Mouse (Mus musculus): ENCODE results near the gene Slc9a1. TPM values are rescaled to one million over a fixed set of nuclear protein-coding genes. Genes with fewer than 3 reads are reported as not detected.
A peak's percentile ranks its signal among the peaks of the same experiment; 100 is the strongest.

Gene Slc9a1
- total and polyA plus RNA-seq, 2 experiments from 2014 or later, result 10.1 to 16.0 TPM

DNA sequence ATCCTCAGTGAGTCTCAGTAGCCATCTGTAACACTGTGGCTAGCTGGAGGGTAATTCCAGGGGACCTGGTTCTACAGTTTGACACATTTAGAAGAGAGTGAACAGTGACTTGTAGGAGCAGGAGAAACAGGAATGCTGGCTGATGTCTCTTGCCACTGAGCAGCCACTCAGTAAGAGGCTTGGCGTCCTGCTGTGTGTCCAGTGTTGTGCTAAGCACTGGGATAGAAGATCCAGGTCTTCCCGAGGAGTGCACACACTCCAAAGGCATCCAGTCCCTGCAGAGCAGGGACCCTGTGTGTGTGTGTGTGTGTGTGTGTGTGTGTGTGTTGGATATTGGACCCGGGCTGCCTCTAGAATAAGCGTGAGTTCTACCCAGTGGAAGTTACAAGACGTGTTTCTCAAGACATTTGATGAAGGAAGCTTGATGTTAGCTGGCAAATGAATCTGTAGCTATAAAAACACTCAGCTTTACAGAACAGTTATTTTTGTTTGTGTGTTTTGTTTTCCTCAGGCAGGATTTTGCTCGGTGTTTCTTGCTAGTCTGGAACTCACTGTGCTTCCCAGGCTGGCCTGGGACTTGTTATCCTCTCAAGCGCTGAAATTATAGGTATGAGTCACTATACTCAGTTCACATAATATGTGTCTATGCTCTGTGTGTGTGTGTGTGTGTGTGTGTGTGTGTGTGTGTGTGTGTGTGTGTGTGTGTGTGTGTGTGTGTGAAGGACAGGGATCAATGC lies 16.7 kb downstream of the Slc9a1 start:
- Histone ChIP-seq H3K4me3 (ENCODE audit: low read depth, low read length) (no peak overlapping the region), H3K36me3 (ENCODE audit: insufficient read depth) (no peaks in the 10 kb centered on the region), H3K9me3 (ENCODE audit: low read length) (no peaks in the 10 kb centered on the region), H3K4me1 (ENCODE audit: insufficient read depth) (0 out of 2 replicates have a peak, but pooled peaks cover 4% of the 10 kb centered on the region), H3K9ac (no peak overlapping the region), H3K27ac (ENCODE audit: low read depth, low read length) (no peak overlapping the region), H3K4me2 (ENCODE audit: low read depth) (no peak overlapping the region), H3K27me3 (ENCODE audit: insufficient read depth, low read length) (no peaks in the 10 kb centered on the region)
- WGBS, result 69% methylated on average over 7 of the region's 7 CpGs
- no peak for TF ChIP-seq CTCF (IDR thresholded peaks at IDR 0.05; ENCODE audit: low read depth)
- no peak for ATAC-seq
- DNase-seq, result no peak

DNA sequence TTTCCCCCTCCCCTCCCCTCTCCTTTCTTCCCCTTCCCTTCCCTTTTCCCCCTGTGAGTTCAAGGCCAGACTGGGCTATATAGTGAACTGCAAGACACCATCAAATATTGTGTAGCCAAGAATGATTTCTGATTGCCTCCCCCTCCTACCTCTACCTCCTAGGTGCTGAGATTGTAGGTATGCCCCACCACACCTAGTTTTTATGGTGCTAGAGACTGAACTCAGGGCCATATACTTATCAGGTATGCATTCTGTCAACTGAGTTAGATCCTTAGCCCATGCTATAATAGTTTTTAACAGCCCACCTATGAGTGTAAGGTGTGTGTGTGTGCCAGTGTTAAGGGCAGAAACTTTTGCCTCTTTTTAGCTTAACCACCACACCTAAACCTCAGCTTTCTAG lies 17.5 kb downstream of the Slc9a1 start:
- ATAC-seq, result no peak
- H3K9ac ChIP-seq, result no peak overlapping the region
- no peak overlapping the region for H3K4me2 ChIP-seq (ENCODE audit: low read depth)
- no peaks in the 10 kb centered on the region for H3K9me3 ChIP-seq (ENCODE audit: low read length)
- no peak for DNase-seq
- no peaks in the 10 kb centered on the region for H3K27me3 ChIP-seq (ENCODE audit: insufficient read depth, low read length)
- no peak for TF ChIP-seq CTCF (IDR thresholded peaks at IDR 0.05; ENCODE audit: low read depth)
- H3K4me3 ChIP-seq (ENCODE audit: low read depth, low read length), result no peak overlapping the region
- no peaks in the 10 kb centered on the region for H3K36me3 ChIP-seq (ENCODE audit: insufficient read depth)
- H3K27ac ChIP-seq (ENCODE audit: low read depth, low read length), result no peak overlapping the region
- 0 out of 2 replicates have a peak, but pooled peaks cover 4% of the 10 kb centered on the region for H3K4me1 ChIP-seq (ENCODE audit: insufficient read depth)

DNA sequence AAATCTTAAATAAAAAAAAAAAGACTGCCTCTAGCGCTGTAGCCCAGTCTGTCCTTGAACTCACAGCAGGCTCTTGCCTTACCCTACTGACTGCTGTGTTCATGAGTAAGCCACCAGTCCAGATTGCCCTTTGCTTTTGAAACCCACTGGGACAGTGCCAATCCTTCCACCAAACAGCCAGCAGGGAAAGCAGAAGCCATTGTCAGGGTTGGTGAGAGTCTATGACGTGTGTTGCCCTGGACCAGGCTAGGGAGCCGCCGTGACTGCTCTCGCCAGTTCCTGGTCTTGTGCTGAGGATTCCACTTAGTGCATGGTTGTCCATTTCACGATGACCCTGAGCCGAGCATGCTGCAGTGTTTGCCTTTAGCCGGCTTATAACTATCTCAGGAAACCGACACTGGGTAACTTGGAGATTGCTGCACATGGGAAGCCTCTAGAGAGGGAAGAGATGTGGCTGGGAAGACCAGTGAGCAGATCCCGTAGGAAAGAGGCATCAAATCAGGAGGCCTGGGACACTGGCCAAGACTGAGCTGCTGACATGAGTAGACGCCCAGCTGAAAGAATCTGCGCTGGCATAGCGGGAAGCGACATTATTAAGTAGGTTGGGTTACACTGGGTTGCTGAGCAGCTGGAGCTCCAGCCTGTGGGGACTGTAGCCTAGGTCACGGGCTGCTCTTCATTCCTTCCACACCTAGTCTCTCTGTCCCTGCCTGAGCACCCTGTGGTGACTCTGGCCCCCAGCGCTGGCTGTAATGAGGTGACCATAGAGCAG lies 19.5 kb downstream of the Slc9a1 start:
- DNase-seq, result no peak
- Histone ChIP-seq H3K36me3 (ENCODE audit: insufficient read depth) (no peaks in the 10 kb centered on the region), H3K9ac (no peak overlapping the region), H3K4me2 (ENCODE audit: low read depth) (no peak overlapping the region), H3K4me3 (ENCODE audit: low read depth, low read length) (no peak overlapping the region), H3K27me3 (ENCODE audit: insufficient read depth, low read length) (no peaks in the 10 kb centered on the region), H3K4me1 (ENCODE audit: insufficient read depth) (0 out of 2 replicates have a peak, but pooled peaks cover 4% of the 10 kb centered on the region), H3K9me3 (ENCODE audit: low read length) (no peaks in the 10 kb centered on the region), H3K27ac (ENCODE audit: low read depth, low read length) (no peak overlapping the region)
- no peak for TF ChIP-seq CTCF (IDR thresholded peaks at IDR 0.05; ENCODE audit: low read depth)
- 0 out of 2 replicates have a peak, but pooled peaks have one; percentile 20 for ATAC-seq
- 69% methylated on average over 16 of the region's 16 CpGs for whole genome bisulfite sequencing

DNA sequence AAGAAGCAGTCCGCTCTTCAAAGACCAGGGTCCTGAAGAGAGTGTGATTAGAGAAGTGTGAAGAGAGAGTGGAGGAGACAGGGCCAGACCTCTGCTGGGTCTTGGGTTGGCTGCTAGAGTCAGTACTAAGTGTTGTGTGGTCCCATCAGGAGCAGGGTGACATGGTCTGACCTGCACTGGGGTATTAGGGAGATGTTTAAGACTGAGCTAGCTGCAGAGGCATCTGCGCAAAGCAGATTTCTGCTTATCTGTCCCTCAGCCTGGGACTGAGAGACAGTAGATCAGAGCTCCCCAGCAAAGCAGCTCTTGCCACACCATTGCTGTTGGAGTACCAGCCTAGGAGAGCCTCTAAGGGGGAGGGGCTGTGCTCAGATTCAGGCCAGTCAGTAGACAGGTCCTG lies 20.5 kb downstream of the Slc9a1 start:
- H3K9me3 ChIP-seq (ENCODE audit: low read length), result no peaks in the 10 kb centered on the region
- H3K4me1 ChIP-seq (ENCODE audit: insufficient read depth), result 0 out of 2 replicates have a peak, but pooled peaks cover 4% of the 10 kb centered on the region
- no peaks in the 10 kb centered on the region for H3K36me3 ChIP-seq (ENCODE audit: insufficient read depth)
- no peak for TF ChIP-seq CTCF (IDR thresholded peaks at IDR 0.05; ENCODE audit: low read depth)
- ATAC-seq (no peak), DNase-seq (no peak)
- no peaks in the 10 kb centered on the region for H3K27me3 ChIP-seq (ENCODE audit: insufficient read depth, low read length)
- H3K27ac ChIP-seq (ENCODE audit: low read depth, low read length), result no peak overlapping the region
- H3K9ac ChIP-seq, result no peak overlapping the region
- no peak overlapping the region for H3K4me3 ChIP-seq (ENCODE audit: low read depth, low read length)
- H3K4me2 ChIP-seq (ENCODE audit: low read depth), result no peak overlapping the region
- WGBS, result 93% methylated on average over 2 of the region's 2 CpGs

DNA sequence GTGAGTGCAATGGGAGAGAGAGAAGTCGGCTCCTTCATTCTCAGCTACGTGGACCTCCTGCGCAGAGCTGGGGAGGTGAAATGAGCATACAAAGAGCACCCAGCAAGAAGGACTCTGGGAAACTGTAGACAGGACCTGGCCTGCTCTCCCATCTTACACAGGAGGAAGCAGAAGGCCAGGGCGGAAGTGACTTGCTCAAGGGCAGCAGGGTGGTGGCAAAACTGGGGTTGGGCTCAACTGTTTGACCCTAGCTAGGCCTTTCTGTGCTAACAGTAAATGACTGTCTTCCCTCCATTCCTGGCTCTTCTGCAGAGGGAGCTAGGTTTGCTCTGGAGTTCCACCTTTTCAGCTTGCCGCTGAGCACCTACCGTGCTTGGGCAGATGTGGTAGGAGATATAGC lies 21.1 kb downstream of the Slc9a1 start:
- TF ChIP-seq CTCF (IDR thresholded peaks at IDR 0.05; ENCODE audit: low read depth), result no peak
- no peak for DNase-seq
- Histone ChIP-seq H3K27me3 (ENCODE audit: insufficient read depth, low read length) (no peaks in the 10 kb centered on the region), H3K4me2 (ENCODE audit: low read depth) (no peak overlapping the region), H3K9ac (no peak overlapping the region), H3K27ac (ENCODE audit: low read depth, low read length) (no peak overlapping the region), H3K36me3 (ENCODE audit: insufficient read depth) (no peaks in the 10 kb centered on the region), H3K4me3 (ENCODE audit: low read depth, low read length) (no peak overlapping the region), H3K4me1 (ENCODE audit: insufficient read depth) (0 out of 2 replicates have a peak, but pooled peaks cover 4% of the 10 kb centered on the region), H3K9me3 (ENCODE audit: low read length) (no peaks in the 10 kb centered on the region)
- no peak for ATAC-seq
- WGBS, result 92% methylated on average over 6 of the region's 6 CpGs

DNA sequence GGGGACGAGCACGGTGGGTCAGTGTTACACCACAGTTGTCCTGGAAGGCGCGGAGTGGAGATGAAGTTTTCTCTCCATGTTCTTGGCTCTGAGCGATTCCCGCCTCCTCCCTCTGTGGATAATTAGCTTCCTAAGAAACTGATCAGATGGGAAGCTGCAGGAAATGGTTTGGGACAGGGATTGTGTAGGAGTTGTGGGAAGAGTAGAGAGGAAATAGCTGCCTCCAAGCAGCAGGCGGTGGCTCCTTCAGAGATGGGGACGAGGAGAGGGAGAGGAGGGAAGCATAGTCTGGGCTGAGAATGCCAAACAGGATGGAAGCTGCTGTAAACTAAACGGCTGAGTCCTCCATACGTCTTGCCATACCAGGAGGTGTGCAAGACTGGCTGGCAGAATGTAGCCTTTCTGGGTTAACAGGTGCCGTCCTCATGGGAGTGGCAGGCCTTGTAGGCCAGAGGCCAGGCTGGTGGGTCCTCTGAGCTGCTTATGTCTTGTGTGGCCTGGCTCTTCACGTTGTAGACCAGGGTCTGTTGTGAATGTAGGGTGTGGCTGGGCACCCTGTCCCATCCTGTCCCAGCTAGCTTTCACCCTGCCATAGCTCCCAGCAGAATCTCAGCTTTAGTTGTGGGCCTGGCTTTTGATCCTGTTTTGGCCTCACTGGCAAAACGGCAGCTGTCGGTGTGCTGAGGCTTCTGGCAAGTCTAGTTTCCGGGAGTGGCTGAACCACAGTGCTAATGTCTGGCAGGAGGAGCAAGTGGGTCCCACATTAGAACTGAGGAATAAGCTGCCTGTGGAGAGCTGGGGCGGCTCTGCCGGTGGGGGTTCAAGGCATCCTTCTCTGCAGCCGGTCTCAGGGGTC lies 21.9 kb downstream of the Slc9a1 start:
- no peak for DNase-seq
- Histone ChIP-seq H3K4me3 (ENCODE audit: low read depth, low read length) (no peak overlapping the region), H3K27ac (ENCODE audit: low read depth, low read length) (0 out of 2 replicates have a peak overlapping the region, but pooled peaks have one; percentile 21), H3K9ac (no peak overlapping the region; the same call in 1 of the 2 replicates), H3K4me2 (ENCODE audit: low read depth) (no peak overlapping the region), H3K9me3 (ENCODE audit: low read length) (no peaks in the 10 kb centered on the region), H3K36me3 (ENCODE audit: insufficient read depth) (no peaks in the 10 kb centered on the region), H3K4me1 (ENCODE audit: insufficient read depth) (0 out of 2 replicates have a peak, but pooled peaks cover 4% of the 10 kb centered on the region), H3K27me3 (ENCODE audit: insufficient read depth, low read length) (no peaks in the 10 kb centered on the region)
- peak; percentile 6; the same call in 1 of the 2 replicates for ATAC-seq
- no peak for TF ChIP-seq CTCF (IDR thresholded peaks at IDR 0.05; ENCODE audit: low read depth)
- WGBS, result 69% methylated on average over 18 of the region's 18 CpGs
